Mouse (Mus musculus) R1 (cell line): Measurements from ENCODE around the gene Gabrr3.
A peak's percentile ranks its signal among the peaks of the same experiment; 100 is the strongest.
"Not testable (repeated sequence)": the region's sequence is repeated elsewhere in the genome, so short reads cannot be mapped to it uniquely, and the experiment has no call there.

ENCODE experiments used
- DNase-seq: peaks from one replicate; pipeline ENCODE4 v3.0.0-alpha.2; 2018; ENCODE audit warnings: low read depth, low spot score

Gabrr3 gene

GRCm38 (mm10) chr16:59407032-59407431, at the start of gene Gabrr3:
Gene Gabrr3, plus strand, starts transcription at chr16:59407332.
- no peak for DNase-seq

- DNase-seq = no peak
Measured at GRCm38 (mm10) chr16:59363893-59364292, 43.2 kb upstream of the Gabrr3 start, which contains the start of gene Olfr209. Gene Olfr209, minus strand, starts transcription at chr16:59363993.

GRCm38 (mm10) chr16:59393300-59393699, 13.8 kb upstream of the Gabrr3 start:
- DNase-seq = no peak

- peak; percentile 37 for DNase-seq
Measured at GRCm38 (mm10) chr16:59401102-59401501, 6.0 kb upstream of the Gabrr3 start.

GRCm38 (mm10) chr16:59401985-59402384, 5.1 kb upstream of the Gabrr3 start:
- no peak for DNase-seq

- DNase-seq = peak; percentile 56
Measured at GRCm38 (mm10) chr16:59403684-59404083, 3.4 kb upstream of the Gabrr3 start.

- DNase-seq = no peak
Measured at GRCm38 (mm10) chr16:59404798-59405197, 2.3 kb upstream of the Gabrr3 start.

GRCm38 (mm10) chr16:59409341-59409748, 2.2 kb downstream of the Gabrr3 start:
- no peak for DNase-seq

GRCm38 (mm10) chr16:59409800-59410199, 2.7 kb downstream of the Gabrr3 start:
- no peak for DNase-seq

- DNase-seq = no peak
Measured at GRCm38 (mm10) chr16:59413475-59413874, 6.3 kb downstream of the Gabrr3 start.

GRCm38 (mm10) chr16:59420237-59420866, 13.2 kb downstream of the Gabrr3 start:
- no peak for DNase-seq

GRCm38 (mm10) chr16:59420867-59421251, 13.7 kb downstream of the Gabrr3 start:
- peak; percentile 69 for DNase-seq

GRCm38 (mm10) chr16:59421571-59422345, 14.6 kb downstream of the Gabrr3 start:
- no peak for DNase-seq

- no peak for DNase-seq
Measured at GRCm38 (mm10) chr16:59427960-59428359, 20.8 kb downstream of the Gabrr3 start.

GRCm38 (mm10) chr16:59433181-59433580, 26.0 kb downstream of the Gabrr3 start:
- DNase-seq = no peak

- no peak for DNase-seq
Measured at GRCm38 (mm10) chr16:59444880-59445559, 37.9 kb downstream of the Gabrr3 start.

GRCm38 (mm10) chr16:59448181-59448580, 41.0 kb downstream of the Gabrr3 start:
- DNase-seq = no peak

GRCm38 (mm10) chr16:59449092-59449491, 42.0 kb downstream of the Gabrr3 start:
- DNase-seq = peak; percentile 50

- DNase-seq = no peak
Measured at GRCm38 (mm10) chr16:59451813-59452212, 44.7 kb downstream of the Gabrr3 start.

GRCm38 (mm10) chr16:59459259-59459861, 52.2 kb downstream of the Gabrr3 start:
- DNase-seq = not testable (repeated sequence)

GRCm38 (mm10) chr16:59463567-59463966, 56.4 kb downstream of the Gabrr3 start:
- DNase-seq = no peak

GRCm38 (mm10) chr16:59463973-59464372, 56.8 kb downstream of the Gabrr3 start:
- no peak for DNase-seq
